Mouse (Mus musculus) ES-Bruce4 (cell line): ENCODE results near the gene Zfp335.

Source experiments
- CTCF ChIP-seq: IDR thresholded peaks from one replicate; pipeline ENCODE4 v1.8.1; 2011; ENCODE audit warnings: low read depth, low read length
- POLR2A ChIP-seq: IDR thresholded peaks from one replicate; pipeline ENCODE4 v1.8.1; 2011; ENCODE audit warnings: low read length; ENCODE audit not compliant: insufficient read depth

DNA sequence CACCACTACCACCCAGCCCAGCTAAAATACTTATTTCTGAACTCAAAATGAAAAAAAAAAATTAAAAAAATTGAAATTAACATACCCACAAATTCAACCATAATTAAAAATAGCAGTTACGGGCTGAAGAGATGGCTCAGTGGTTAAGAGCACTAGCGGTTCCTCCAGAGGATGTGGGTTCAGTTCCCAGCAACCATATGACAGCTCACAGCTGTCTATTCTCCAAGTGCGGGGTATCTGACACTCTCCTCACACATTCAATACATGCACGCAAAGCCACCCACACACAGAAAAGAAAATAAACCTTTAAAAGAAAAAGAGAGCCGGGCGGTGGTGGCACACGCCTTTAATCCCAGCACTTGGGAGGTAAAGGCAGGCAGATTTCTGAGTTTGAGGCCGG, 61.5 kb downstream of the Zfp335 start:
- TF ChIP-seq CTCF (no peak), POLR2A (no peak)
